16 mouse cellular contexts compared by ENCODE assay signal in genomic region chr11:46578771-46579281, GRCm38 (mm10). TPM values are rescaled to one million over a fixed set of nuclear protein-coding genes. Genes with fewer than 3 reads are reported as not detected.
DNase-seq lines count a peak whose midpoint lies in the region; ATAC-seq lines count a peak whose summit lies in the region.
"Had no signal": no experiment of that assay in that cellular context is flagged by ENCODE, and none has a peak within 500 bp of the region (broad histone marks: within the 10 kb centered on the region; RNA-seq: fewer than 3 reads in every experiment).

No protein-coding gene starts in this region.

- H3K9me3 ChIP-seq in limb, embryonic 12.5 days = no peaks in the 10 kb centered on the region
- H3K9me3 ChIP-seq in limb, embryonic 10.5 days (replicated peaks) = no peaks in the 10 kb centered on the region
- H3K9me3 ChIP-seq in kidney, embryonic 14.5 days (ENCODE audit: control insufficient read depth, low read length) = no peaks in the 10 kb centered on the region
- H3K9me3 ChIP-seq in hindbrain, embryonic 16.5 days (ENCODE audit: control insufficient read depth, low read length) = no peaks in the 10 kb centered on the region
- H3K9me3 ChIP-seq: heart, embryonic 15.5 days; stomach, embryonic 15.5 days had no signal

- H3K4me2 ChIP-seq in limb, embryonic 12.5 days = no peak overlapping the region
- H3K4me2 ChIP-seq in kidney, embryonic 14.5 days (replicated peaks; ENCODE audit: low read depth, low read length) = no peak overlapping the region
- H3K4me2 ChIP-seq in hindbrain, embryonic 16.5 days (ENCODE audit: low read length) = no peak overlapping the region
- H3K4me2 ChIP-seq: heart, embryonic 15.5 days; stomach, embryonic 15.5 days had no signal

- 56% methylated on average over 5 of the region's 5 CpGs for WGBS in limb, embryonic 12.5 days
- WGBS in limb, embryonic 10.5 days = 65% methylated on average over 5 of the region's 5 CpGs
- 33% methylated on average over 5 of the region's 5 CpGs for WGBS in kidney, embryonic 14.5 days
- WGBS in hindbrain, embryonic 16.5 days = 68% methylated on average over 5 of the region's 5 CpGs

- no peaks in the 10 kb centered on the region for H3K27me3 ChIP-seq in limb, embryonic 12.5 days
- no peaks in the 10 kb centered on the region for H3K27me3 ChIP-seq in limb, embryonic 10.5 days (ENCODE audit: low read depth, poor library complexity, severe bottlenecking)
- H3K27me3 ChIP-seq in kidney, embryonic 14.5 days (ENCODE audit: control insufficient read depth, insufficient read depth, low read length) = no peaks in the 10 kb centered on the region
- no peaks in the 10 kb centered on the region for H3K27me3 ChIP-seq in hindbrain, embryonic 16.5 days (replicated peaks; ENCODE audit: control insufficient read depth, insufficient read depth, low read length)
- H3K27me3 ChIP-seq: heart, embryonic 15.5 days; stomach, embryonic 15.5 days had no signal

- H3K36me3 ChIP-seq in limb, embryonic 12.5 days = no peaks in the 10 kb centered on the region
- no peaks in the 10 kb centered on the region for H3K36me3 ChIP-seq in limb, embryonic 10.5 days
- no peaks in the 10 kb centered on the region for H3K36me3 ChIP-seq in kidney, embryonic 14.5 days (ENCODE audit: control insufficient read depth, insufficient read depth, low read length)
- no peaks in the 10 kb centered on the region for H3K36me3 ChIP-seq in hindbrain, embryonic 16.5 days (ENCODE audit: control insufficient read depth, insufficient read depth, low read length)
- H3K36me3 ChIP-seq: heart, embryonic 15.5 days; stomach, embryonic 15.5 days had no signal

- no peak for DNase-seq in limb, embryonic 10.5 days (ENCODE audit: low spot score)
- DNase-seq in adrenal gland, postnatal 36 days = peak; percentile 83 to 85
- DNase-seq in skeletal muscle tissue, adult 2 months (ENCODE audit: low read depth, low spot score) = peak; percentile 9
- DNase-seq in frontal cortex, adult 2 months (ENCODE audit: extremely low spot score in 1 of 2, low spot score in 1 of 2) = no peak
- DNase-seq: left cerebral cortex, postnatal 4 days; retina, postnatal 1 day had no signal

- H3K4me3 ChIP-seq in limb, embryonic 12.5 days (replicated peaks) = no peak overlapping the region
- no peak overlapping the region for H3K4me3 ChIP-seq in limb, embryonic 10.5 days
- H3K4me3 ChIP-seq in kidney, embryonic 14.5 days (ENCODE audit: low read length) = no peak overlapping the region
- H3K4me3 ChIP-seq in hindbrain, embryonic 16.5 days (ENCODE audit: low read length) = no peak overlapping the region
- H3K4me3 ChIP-seq: heart, embryonic 15.5 days; myocyte; stomach, embryonic 15.5 days had no signal

- no peak; the same call in 1 of the 2 replicates for ATAC-seq in limb, embryonic 12.5 days (ENCODE audit: insufficient number of reproducible peaks, insufficient read depth, low FRiP score, low TSS enrichment, low read depth)
- ATAC-seq in kidney, embryonic 14.5 days (ENCODE audit: low FRiP score, low TSS enrichment) = peak; percentile 52; the same call in 1 of the 2 replicates
- no peak for ATAC-seq in hindbrain, embryonic 16.5 days
- no peak for ATAC-seq in erythroid progenitor cell, adult 5-6 weeks (replicated peaks; ENCODE audit: low FRiP score, poor library complexity, severe bottlenecking)

- H3K27ac ChIP-seq in limb, embryonic 12.5 days = 0 out of 2 replicates have a peak overlapping the region, but pooled peaks have one; percentile 30
- no peak overlapping the region for H3K27ac ChIP-seq in limb, embryonic 10.5 days
- H3K27ac ChIP-seq in kidney, embryonic 14.5 days (ENCODE audit: low read depth, low read length) = no peak overlapping the region
- no peak overlapping the region for H3K27ac ChIP-seq in hindbrain, embryonic 16.5 days (ENCODE audit: low read depth, low read length)
- H3K27ac ChIP-seq: heart, embryonic 15.5 days; macrophage; stomach, embryonic 15.5 days had no signal

- no peaks in the 10 kb centered on the region for H3K4me1 ChIP-seq in limb, embryonic 12.5 days (replicated peaks)
- H3K4me1 ChIP-seq in limb, embryonic 10.5 days = no peaks in the 10 kb centered on the region
- H3K4me1 ChIP-seq in kidney, embryonic 14.5 days (ENCODE audit: control insufficient read depth, insufficient read depth, low read length) = no peaks in the 10 kb centered on the region
- H3K4me1 ChIP-seq in hindbrain, embryonic 16.5 days (ENCODE audit: control insufficient read depth, insufficient read depth, low read depth, low read length) = no peaks in the 10 kb centered on the region
- H3K4me1 ChIP-seq: heart, embryonic 15.5 days; stomach, embryonic 15.5 days had no signal

- H3K9ac ChIP-seq in limb, embryonic 12.5 days (replicated peaks) = no peak overlapping the region
- no peak overlapping the region for H3K9ac ChIP-seq in kidney, embryonic 14.5 days (ENCODE audit: low read depth, low read length)
- H3K9ac ChIP-seq in hindbrain, embryonic 16.5 days (ENCODE audit: low read depth, low read length) = no peak overlapping the region
- H3K9ac ChIP-seq: heart, embryonic 15.5 days; stomach, embryonic 15.5 days had no signal

RNA-seq across cellular contexts. Expression of gene BC053393, which starts 7.5 kb away (rescaled TPM):
- 0.16 TPM in 1 of 2 replicates, not detected in the other for polyA plus RNA-seq in limb, embryonic 12.5 days (2016; fragmentation: Nextera tagmentation; extraction: Ambion mirVana)
- not detected in 2 replicates for polyA plus RNA-seq in limb, embryonic 10.5 days (2016; fragmentation: Nextera tagmentation; extraction: Ambion mirVana)
- not detected for total RNA-seq in adrenal gland, postnatal 36 days (2021)
- not detected in 2 replicates for polyA plus RNA-seq in kidney, embryonic 14.5 days (2014; fragmentation: Nextera tagmentation; extraction: Ambion mirVana)
- polyA plus RNA-seq in frontal cortex, adult 2 months (2012; rRNA removed) = 0.04 TPM in 1 of 2 replicates, not detected in the other
- not detected in 2 replicates for polyA plus RNA-seq in hindbrain, embryonic 16.5 days (2015; fragmentation: Nextera tagmentation; extraction: Ambion mirVana)
- total RNA-seq in erythroid progenitor cell, adult 5-6 weeks (2015; ENCODE audit: low replicate concordance) = not detected in 2 replicates
- not detected in 2 replicates for total RNA-seq in erythroid progenitor cell, adult 5-6 weeks (2017; ENCODE audit: low replicate concordance)
- total RNA-seq: gastrocnemius, adult 18-20 months; layer of hippocampus, adult 18-20 months; left cerebral cortex, postnatal 4 days had no signal
- polyA plus RNA-seq: macrophage; myocyte; stomach, embryonic 15.5 days had no signal

RNA-seq across cellular contexts. Expression of gene Dppa1, which starts 50.2 kb away (rescaled TPM):
- polyA plus RNA-seq in limb, embryonic 12.5 days (2016; fragmentation: Nextera tagmentation; extraction: Ambion mirVana) = 0.18 TPM in 1 of 2 replicates, not detected in the other
- not detected in 2 replicates for polyA plus RNA-seq in limb, embryonic 10.5 days (2016; fragmentation: Nextera tagmentation; extraction: Ambion mirVana)
- total RNA-seq in adrenal gland, postnatal 36 days (2021) = not detected
- polyA plus RNA-seq in kidney, embryonic 14.5 days (2014; fragmentation: Nextera tagmentation; extraction: Ambion mirVana) = not detected in 2 replicates
- polyA plus RNA-seq in frontal cortex, adult 2 months (2012; rRNA removed) = not detected in 2 replicates
- not detected in 2 replicates for polyA plus RNA-seq in hindbrain, embryonic 16.5 days (2015; fragmentation: Nextera tagmentation; extraction: Ambion mirVana)
- not detected in 2 replicates for total RNA-seq in erythroid progenitor cell, adult 5-6 weeks (2015; ENCODE audit: low replicate concordance)
- total RNA-seq in erythroid progenitor cell, adult 5-6 weeks (2017; ENCODE audit: low replicate concordance) = not detected in 2 replicates
- total RNA-seq: gastrocnemius, adult 18-20 months; layer of hippocampus, adult 18-20 months; left cerebral cortex, postnatal 4 days had no signal
- polyA plus RNA-seq: heart, embryonic 15.5 days; macrophage; myocyte; stomach, embryonic 15.5 days had no signal

RNA-seq across cellular contexts. Expression of gene Gm12169, which starts 54.8 kb away (rescaled TPM):
- polyA plus RNA-seq in limb, embryonic 12.5 days (2016; fragmentation: Nextera tagmentation; extraction: Ambion mirVana) = not detected in 2 replicates
- not detected in 2 replicates for polyA plus RNA-seq in limb, embryonic 10.5 days (2016; fragmentation: Nextera tagmentation; extraction: Ambion mirVana)
- not detected for total RNA-seq in adrenal gland, postnatal 36 days (2021)
- not detected in 2 replicates for polyA plus RNA-seq in kidney, embryonic 14.5 days (2014; fragmentation: Nextera tagmentation; extraction: Ambion mirVana)
- polyA plus RNA-seq in frontal cortex, adult 2 months (2012; rRNA removed) = not detected in 2 replicates
- polyA plus RNA-seq in hindbrain, embryonic 16.5 days (2015; fragmentation: Nextera tagmentation; extraction: Ambion mirVana) = not detected in 2 replicates
- total RNA-seq in erythroid progenitor cell, adult 5-6 weeks (2015; ENCODE audit: low replicate concordance) = not detected in 2 replicates
- not detected in 2 replicates for total RNA-seq in erythroid progenitor cell, adult 5-6 weeks (2017; ENCODE audit: low replicate concordance)
- total RNA-seq: gastrocnemius, adult 18-20 months; layer of hippocampus, adult 18-20 months; left cerebral cortex, postnatal 4 days had no signal
- polyA plus RNA-seq: heart, embryonic 15.5 days; macrophage; myocyte; stomach, embryonic 15.5 days had no signal

Comparison
In these comparisons a context has a peak if more than half of its experiments do, and no peak if none do; other contexts are left out.
1. DNase-seq: peak in adrenal gland, postnatal 36 days (2 of 2) and skeletal muscle tissue, adult 2 months (single experiment); none in limb, embryonic 10.5 days (single experiment) and frontal cortex, adult 2 months (0 of 2).